Mouse (Mus musculus): ENCODE results near the gene Nudt8. TPM values are rescaled to one million over a fixed set of nuclear protein-coding genes. Genes with fewer than 3 reads are reported as not detected.
"Not testable (repeated sequence)": the region's sequence is repeated elsewhere in the genome, so short reads cannot be mapped to it uniquely, and the experiment has no call there.

Nudt8 gene
- total RNA-seq, 2 experiments from 2014 or later: 19.2 to 19.6 TPM

- DNase-seq: peak; percentile 67
- intact Hi-C loops (cut with DNase I; ENCODE audit: low total_unique reads): no loop called here
Observed at GRCm38 (mm10) chr19:4042124-4042523, 41.7 kb downstream of the Nudt8 start.

GRCm38 (mm10) chr19:4044109-4044508, 43.7 kb downstream of the Nudt8 start:
- intact Hi-C loops (cut with DNase I; ENCODE audit: low total_unique reads); DNase-seq: not testable (repeated sequence)

- intact Hi-C loops (cut with DNase I; ENCODE audit: low total_unique reads): no loop called here
- DNase-seq: peak; percentile 75
Observed at GRCm38 (mm10) chr19:4045966-4046865, 45.8 kb downstream of the Nudt8 start, which contains the start of gene Gstp2. Gene Gstp2 (minus strand): TSS chr19:4046023.

GRCm38 (mm10) chr19:4046866-4047254, 46.5 kb downstream of the Nudt8 start:
- intact Hi-C loops (cut with DNase I; ENCODE audit: low total_unique reads): no loop called here
- DNase-seq: no peak

- intact Hi-C loops (cut with DNase I; ENCODE audit: low total_unique reads): no loop called here
- DNase-seq: peak; percentile 83
Observed at GRCm38 (mm10) chr19:4047859-4048258, 47.5 kb downstream of the Nudt8 start.

- not testable (repeated sequence) for DNase-seq
- intact Hi-C loops (cut with DNase I; ENCODE audit: low total_unique reads): loop anchor here (1.0 kb wide), 1 partner anchor 30 kb away; no protein-coding TSS in a partner anchor
Observed at GRCm38 (mm10) chr19:4049069-4049468, 48.7 kb downstream of the Nudt8 start.

GRCm38 (mm10) chr19:4051016-4051415, 50.6 kb downstream of the Nudt8 start:
- intact Hi-C loops (cut with DNase I; ENCODE audit: low total_unique reads): no loop called here
- DNase-seq: no peak

Other genes starting within 250 kb of the Nudt8 start
- gene Kmt5b, start 233.2 kb upstream of the Nudt8 start, total RNA-seq (2021): 10 to 100 TPM; 20.1 to 20.2 TPM
- gene Chka, start 148.8 kb upstream of the Nudt8 start, total RNA-seq (2021): 1 to 10 TPM; 3.5 to 4.5 TPM
- 1 to 10 TPM; 7.3 to 8.5 TPM for gene Tcirg1, start 93.4 kb upstream of the Nudt8 start, total RNA-seq (2021)
- 100 to 1,000 TPM; 206 to 256 TPM for gene Ndufs8, start 87.8 kb upstream of the Nudt8 start, total RNA-seq (2021)
- gene Aldh3b1, start 70.8 kb upstream of the Nudt8 start, total RNA-seq (2021): 1 to 10 TPM; 2.1 to 2.5 TPM
- gene Unc93b1, start 65.4 kb upstream of the Nudt8 start, total RNA-seq (2021): 10 to 100 TPM; 13.7 to 13.8 TPM
- not detected for gene Aldh3b3, start 41.9 kb upstream of the Nudt8 start, total RNA-seq (2021)
- gene Aldh3b2, start 28.3 kb upstream of the Nudt8 start, total RNA-seq (2021): under 1 TPM; 0.38 to 0.80 TPM
- gene Acy3, start 14.0 kb upstream of the Nudt8 start, total RNA-seq (2021): 1 to 10 TPM; 3.6 to 4.2 TPM
- gene Tbx10, start 7.8 kb upstream of the Nudt8 start, total RNA-seq (2021): not detected
- under 1 TPM; 0.18 to 0.31 TPM for gene Gm49405, start within 50 bp of the Nudt8 start, total RNA-seq (2021)
- gene Doc2g, start 2.7 kb downstream of the Nudt8 start, total RNA-seq (2021): under 1 TPM; 0.57 to 0.84 TPM
- 100 to 1,000 TPM; 365 to 434 TPM for gene Ndufv1, start 12.2 kb downstream of the Nudt8 start, total RNA-seq (2021)
- gene Gstp1, start 37.4 kb downstream of the Nudt8 start, total RNA-seq (2021): 100 to 1,000 TPM; 228 to 235 TPM
- 10 to 100 TPM; 72.8 to 85.9 TPM for gene Gstp2, start 45.4 kb downstream of the Nudt8 start, total RNA-seq (2021)
- gene Gstp3, start 59.0 kb downstream of the Nudt8 start, total RNA-seq (2021): not detected
- gene Cabp2, start 81.0 kb downstream of the Nudt8 start, total RNA-seq (2021): not detected
- gene Cdk2ap2, start 96.6 kb downstream of the Nudt8 start, total RNA-seq (2021): 10 to 100 TPM; 17.3 to 17.5 TPM
- 1 to 10 TPM; 3.7 to 4.2 TPM for gene Pitpnm1, start 99.4 kb downstream of the Nudt8 start, total RNA-seq (2021)
- gene Aip, start 125.3 kb downstream of the Nudt8 start, total RNA-seq (2021): 10 to 100 TPM; 51.4 to 57.9 TPM
- not detected for gene Gpr152, start 139.2 kb downstream of the Nudt8 start, total RNA-seq (2021)
- gene Cabp4, start 143.5 kb downstream of the Nudt8 start, total RNA-seq (2021): under 1 TPM in 1 of 2 experiments, not detected in 1; 0.14 TPM
- 10 to 100 TPM; 31.7 to 31.8 TPM for gene Coro1b, start 148.0 kb downstream of the Nudt8 start, total RNA-seq (2021)
- under 1 TPM; 0.29 to 0.78 TPM for gene Ptprcap, start 153.0 kb downstream of the Nudt8 start, total RNA-seq (2021)
- 10 to 100 TPM; 28.5 to 31.3 TPM for gene Rps6kb2, start 162.8 kb downstream of the Nudt8 start, total RNA-seq (2021)
- gene Carns1, start 174.9 kb downstream of the Nudt8 start, total RNA-seq (2021): 10 to 100 TPM; 23.4 to 27.5 TPM
- 1 to 10 TPM; 2.7 TPM for gene Tbc1d10c, start 190.7 kb downstream of the Nudt8 start, total RNA-seq (2021)
- 100 to 1,000 TPM; 266 to 269 TPM for gene Ppp1ca, start 191.5 kb downstream of the Nudt8 start, total RNA-seq (2021)
- 1 to 10 TPM; 3.1 to 3.4 TPM for gene Rad9a, start 201.1 kb downstream of the Nudt8 start, total RNA-seq (2021)
- gene Clcf1, start 213.7 kb downstream of the Nudt8 start, total RNA-seq (2021): 1 to 10 TPM in 1 of 2 experiments, under 1 TPM in 1; 0.58 to 1.2 TPM
- gene AC109138.7, start 213.8 kb downstream of the Nudt8 start, total RNA-seq (2021): not detected
- gene Pold4, start 231.3 kb downstream of the Nudt8 start, total RNA-seq (2021): 10 to 100 TPM; 21.4 to 22.7 TPM